Mouse (Mus musculus) layer of hippocampus, postnatal 14 days (tissue): ENCODE results near the gene Uqcrq. TPM values are rescaled to one million over a fixed set of nuclear protein-coding genes. Genes with fewer than 3 reads are reported as not detected.
"Not testable (repeated sequence)": the region's sequence is repeated elsewhere in the genome, so short reads cannot be mapped to it uniquely, and the experiment has no call there.

Experiments used
- DNase-seq, 2 experiments: peaks; one replicate each; pipeline ENCODE4 v3.0.0; 2021 to 2022; ENCODE audit warnings: low spot score in 2 of 2, mixed read lengths in 1 of 2
- total RNA-seq, 2 experiments: library from RNA; stranded (reverse); gene quantifications; 2 replicates each; pipeline ENCODE4 v1.2.3; 2021

Gene Uqcrq
- total RNA-seq, 2 experiments from 2014 or later = 539 to 559 TPM

DNA sequence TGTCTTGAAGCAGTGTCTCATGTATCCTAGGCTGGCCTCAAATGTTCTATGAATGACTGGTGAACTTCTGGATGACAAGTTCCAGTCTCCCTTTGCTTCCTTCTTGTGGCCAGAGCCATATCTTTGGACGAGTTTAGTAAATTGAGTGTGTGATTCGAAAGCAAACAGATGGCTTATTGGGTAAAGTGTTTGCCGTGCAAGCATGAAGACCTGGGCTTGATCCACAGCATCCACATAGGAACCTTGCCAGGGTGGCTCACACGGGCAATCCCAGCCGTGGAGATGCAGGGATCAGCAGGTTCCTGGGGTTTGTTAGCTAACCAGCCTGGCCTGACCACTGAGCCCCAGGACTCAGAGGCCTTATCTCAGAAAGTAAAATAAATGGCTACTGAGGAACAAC lies 22.4 kb upstream of the Uqcrq start:
- no peak for DNase-seq

DNA sequence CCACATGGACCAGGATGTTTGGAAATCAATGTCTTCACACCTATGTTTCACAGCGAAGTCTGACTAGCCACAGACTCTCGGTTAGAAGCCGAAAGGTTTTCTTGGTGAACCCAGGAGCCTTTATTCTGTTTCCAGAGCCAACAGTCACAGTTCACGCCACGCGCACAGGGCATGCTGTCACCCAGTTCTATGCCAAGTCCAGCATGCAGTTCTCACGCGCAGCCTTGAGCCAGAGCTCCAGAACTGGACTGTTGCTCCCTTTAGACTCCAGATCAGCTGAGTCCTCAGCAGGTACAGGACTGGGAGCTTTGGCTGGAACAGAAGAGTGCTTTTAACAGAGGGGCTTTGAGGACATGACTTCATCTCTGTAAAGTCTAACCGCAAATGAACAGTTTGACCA lies 21.8 kb upstream of the Uqcrq start:
- no peak for DNase-seq

DNA sequence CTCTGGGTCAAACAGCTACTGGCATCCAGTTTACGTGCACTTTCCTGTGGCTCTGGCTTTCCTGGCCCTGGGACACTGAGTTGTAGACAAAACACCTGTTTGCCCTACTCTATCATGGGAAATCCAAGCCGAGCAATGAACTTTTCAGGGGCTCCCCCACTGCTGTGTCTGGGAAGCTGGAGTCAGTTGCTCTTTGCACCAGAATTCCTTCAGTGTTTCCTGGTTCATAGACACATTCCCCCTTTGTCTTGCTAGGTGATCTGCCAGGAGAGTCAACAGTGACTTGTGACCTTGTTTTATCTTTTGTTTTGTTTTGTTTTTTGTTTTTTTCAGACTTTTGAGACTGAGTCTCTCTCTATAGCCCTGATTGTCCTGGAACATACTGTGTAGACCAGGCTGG lies 20.7 kb upstream of the Uqcrq start:
- no peak for DNase-seq

DNA sequence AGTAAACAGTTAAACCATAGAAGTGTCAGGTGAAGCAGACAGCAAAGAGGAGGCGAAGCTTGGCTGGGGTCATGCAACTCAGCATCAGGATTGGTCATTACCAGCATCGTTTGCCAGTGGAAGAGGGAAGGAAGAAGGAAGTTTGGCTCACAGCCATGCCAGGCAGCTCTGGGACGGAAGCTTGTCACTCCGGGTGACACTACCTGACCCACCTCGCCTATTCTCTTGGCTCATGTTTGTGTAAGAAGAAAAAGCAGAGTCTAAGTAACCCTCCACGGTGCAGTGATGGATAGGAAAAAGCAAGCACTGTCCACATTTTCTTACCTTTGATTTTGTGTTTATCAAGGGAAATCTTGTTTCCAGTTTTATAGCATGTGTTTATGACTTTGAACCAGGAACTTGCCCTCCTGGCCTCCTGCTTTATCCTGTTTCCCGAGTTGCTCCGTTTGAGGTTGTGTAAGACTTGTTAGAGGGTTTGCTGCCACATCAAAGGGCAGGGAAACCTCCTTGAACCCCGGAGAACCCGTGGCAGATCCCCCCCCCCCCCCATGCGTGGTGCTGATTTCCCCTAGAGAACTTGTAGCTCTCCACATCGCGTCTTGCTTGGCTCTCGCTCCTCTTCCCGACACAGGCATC lies 19.6 kb upstream of the Uqcrq start:
- DNase-seq = no peak

DNA sequence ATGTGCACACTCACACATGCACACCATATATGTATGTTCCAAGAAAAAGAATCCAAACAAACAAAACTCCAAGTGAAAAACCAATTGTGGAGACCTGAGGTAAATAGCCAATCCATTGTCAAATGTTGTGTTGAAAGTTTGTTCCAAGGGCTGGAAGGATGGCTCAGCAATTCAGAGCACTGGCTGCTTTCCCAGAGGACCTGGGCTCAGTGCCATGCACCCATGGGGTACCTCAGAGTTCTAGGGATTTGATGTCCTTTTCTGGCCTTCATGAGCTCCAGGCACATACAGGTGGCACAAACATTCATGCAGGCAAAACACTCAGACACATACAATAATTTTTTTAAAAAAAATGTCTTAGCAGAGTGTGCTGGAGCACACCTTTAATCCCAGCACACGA lies 17.9 kb upstream of the Uqcrq start:
- DNase-seq = no peak

DNA sequence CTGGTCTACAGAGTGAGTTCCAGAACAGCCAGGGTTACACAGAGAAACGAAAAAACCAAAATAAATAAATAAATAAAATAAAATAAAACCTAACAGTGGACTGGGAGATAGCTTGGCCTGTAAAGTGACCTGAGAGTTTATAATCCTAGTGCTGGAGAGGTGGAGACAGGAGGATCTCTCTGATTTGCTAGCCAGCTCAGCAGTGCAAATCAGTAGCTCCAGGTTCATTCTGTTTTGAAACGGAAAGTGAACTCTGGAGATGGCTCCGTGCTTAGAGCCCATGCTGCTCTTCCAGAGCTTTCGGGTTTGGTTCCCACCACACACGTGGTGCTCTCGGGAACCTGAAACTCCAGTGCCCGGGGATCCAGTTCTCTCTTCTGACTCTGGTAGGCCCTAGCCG lies 17.4 kb upstream of the Uqcrq start:
- DNase-seq = no peak

DNA sequence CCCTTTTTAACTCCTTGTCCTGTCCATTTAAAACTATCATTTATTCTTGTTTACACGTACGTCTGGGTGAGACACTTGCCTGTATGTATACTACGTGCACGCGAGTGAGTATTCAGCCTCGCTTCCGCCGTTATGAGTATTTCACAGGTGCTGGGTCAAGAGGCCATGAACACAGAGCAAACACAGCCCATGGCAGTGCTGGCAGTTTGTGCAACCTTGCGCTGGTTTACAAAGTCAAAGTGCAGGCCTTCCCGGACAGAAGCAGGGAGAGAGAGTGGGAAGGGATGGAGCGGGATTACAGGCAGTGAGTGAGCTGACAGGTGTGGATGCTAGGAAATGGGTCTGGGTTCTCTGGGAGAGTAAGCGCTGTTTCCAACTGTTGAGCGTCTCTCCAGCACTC lies 15.6 kb upstream of the Uqcrq start:
- no peak for DNase-seq

DNA sequence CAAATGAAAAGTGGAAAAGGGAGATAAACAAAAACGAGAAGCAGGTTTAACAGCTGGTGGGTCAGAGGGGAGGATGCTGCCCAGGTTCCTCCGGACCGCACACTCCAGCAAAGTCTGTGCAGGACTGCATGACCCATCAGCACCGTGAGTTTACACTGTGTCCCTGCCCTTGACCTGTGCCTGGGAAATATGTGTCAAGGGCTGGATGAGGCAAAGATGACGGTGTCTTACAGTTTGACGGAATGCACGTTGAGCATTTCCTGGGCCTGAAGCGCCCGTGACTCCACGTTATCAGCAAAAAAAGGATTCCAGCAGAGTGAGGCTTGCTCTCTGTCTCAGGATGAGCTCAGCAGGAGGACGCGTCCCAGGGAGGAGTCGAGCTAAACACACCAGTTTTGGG lies 14.9 kb upstream of the Uqcrq start:
- no peak for DNase-seq

DNA sequence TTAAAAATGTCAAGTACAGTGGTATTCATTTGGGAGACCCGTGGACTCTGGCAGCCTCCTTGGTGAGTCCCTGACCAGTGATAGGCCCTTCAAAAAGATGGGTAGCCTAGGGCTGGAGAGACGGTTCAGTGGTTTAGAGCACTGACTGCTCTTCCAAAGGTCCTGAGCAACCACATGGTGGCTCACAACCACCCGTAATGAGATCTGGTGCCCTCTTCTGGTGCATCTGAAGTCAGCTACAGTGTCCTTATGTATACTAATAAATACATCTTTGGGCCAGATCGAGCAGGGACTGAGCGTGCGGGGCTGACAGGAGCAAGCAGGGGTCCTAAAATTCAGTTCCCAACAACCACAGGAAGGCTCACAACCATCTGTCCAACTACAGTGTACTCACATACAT lies 13.2 kb upstream of the Uqcrq start:
- no peak for DNase-seq

DNA sequence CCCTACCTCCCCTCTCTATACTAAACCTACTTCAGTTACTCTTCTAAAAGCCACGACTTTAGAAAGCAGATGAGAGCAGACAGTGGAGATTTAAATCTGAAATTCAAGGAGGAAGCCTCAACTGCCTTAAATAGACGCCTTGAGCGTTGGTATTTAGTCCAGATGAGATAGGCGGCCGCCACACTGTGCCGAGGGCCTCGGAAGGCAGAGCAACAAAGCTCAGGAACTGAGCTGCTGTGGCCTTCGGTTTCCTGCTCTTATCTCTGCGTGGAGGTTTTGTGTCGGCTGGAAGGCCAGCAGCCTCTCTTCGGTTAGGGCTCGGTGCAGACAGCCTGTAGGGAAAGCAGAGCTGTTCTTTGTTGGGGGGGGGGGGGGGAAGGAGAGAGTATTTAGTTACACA lies 11.3 kb upstream of the Uqcrq start:
- no peak for DNase-seq

DNA sequence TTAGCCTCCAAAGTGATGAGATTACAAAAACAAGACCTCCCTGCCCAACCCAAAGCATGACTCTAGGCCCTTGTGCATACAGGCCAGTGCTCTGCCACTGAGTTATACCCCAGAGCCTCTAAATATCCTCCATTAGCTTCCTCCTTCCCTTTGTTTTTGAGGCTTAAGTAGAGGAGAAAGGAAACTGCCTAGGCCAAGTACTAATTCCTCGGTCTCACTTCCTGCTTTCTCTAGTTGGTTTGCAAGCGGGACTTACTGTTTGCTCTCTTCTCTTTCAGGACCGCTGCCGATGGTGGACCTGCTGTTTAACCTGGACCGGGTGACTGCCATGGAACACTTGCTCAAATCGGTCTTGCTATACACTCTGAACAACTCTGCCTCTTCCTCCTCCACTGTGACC lies 5.7 kb upstream of the Uqcrq start:
- DNase-seq = no peak

DNA sequence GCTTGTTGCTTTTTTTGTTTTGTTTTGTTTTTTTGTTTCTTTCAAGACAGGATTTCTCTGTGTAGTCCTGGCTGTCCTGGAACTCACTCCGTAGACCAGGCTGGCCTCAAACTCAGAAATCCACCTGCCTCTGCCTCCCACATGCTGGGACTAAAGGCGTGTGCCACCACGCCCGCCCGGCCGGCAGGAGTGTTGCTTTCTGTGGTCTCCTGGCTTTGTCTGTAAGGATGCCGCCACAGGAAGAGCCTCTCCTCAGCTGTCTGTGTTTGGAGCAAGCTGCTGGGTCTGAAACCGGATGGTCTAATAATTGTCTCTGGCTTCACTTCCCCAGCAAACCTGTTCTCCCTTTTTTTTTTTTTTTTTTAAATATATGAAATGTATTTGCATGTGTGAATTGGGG lies 4.9 kb upstream of the Uqcrq start:
- DNase-seq = no peak

DNA sequence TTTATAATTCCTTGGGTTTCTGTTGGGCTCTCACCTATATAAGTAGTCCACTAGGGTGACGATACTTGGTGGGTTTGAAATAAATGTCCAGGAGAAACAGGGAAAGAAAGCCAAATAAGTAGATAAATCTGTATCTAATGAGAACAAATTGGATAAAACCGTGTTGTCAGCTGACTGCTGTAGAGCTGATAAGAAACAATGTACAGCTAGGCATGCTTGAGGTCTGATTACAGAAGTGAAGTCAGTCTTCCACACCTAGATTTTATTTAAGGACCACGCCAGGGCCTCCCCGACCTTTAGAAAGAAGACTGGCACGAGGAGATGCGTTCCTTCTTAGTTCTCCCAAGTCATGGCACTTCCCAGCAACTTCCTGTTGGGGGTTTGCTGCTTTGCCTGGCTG lies 2.4 kb upstream of the Uqcrq start:
- no peak for DNase-seq

DNA sequence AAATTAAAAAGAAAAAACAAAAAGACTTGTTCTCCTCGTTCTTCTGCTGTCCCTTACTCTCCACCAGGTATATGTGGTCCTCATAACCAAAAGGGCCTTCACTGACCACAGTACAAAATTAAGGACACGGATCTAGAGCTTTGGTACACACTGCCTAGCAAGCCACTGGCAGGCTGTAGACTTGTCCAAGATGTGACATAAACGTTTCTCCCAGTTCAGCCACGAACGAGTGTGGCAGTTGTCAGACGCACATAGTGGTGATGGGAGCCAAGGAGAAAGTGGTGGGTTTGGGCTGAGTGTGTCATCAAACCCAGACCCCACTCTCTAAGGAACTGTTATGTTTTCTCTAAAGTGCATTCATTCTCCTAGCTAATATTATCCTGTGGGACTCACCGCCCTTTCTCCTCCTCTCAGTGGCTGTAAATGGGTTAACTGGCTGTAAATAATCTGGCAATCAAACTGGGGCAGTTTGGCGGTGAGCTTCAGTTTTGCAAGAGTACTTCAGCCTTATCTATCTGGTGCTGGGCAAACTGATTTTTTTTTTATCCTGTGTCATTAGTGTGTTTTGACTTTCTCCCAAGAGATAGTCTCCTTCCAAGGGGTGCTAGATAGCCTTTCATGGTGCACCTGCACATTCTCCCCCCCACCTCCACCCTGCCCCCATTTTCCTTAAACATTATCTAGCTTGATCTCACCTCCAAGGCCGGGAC lies 871 bp upstream of the Uqcrq start:
- DNase-seq = no peak

DNA sequence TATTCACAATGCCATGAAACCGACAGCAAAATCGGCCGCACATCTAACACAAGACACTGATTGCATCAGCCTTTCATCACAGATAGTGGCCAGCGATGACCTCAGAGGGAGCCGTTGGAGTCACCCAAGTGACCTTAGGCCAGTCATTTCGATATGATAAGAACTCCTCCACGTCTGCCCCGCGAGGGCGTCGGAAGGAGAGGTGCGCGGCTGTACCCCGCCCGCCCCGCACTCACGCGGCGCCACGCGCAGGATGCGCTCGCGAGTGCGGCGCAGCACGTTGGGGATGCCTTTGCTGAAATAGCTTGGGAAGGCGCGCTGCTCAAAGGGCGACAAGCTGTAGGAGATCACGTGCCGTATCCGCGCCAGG lies 346 bp downstream of the Uqcrq start:
- no peak for DNase-seq

DNA sequence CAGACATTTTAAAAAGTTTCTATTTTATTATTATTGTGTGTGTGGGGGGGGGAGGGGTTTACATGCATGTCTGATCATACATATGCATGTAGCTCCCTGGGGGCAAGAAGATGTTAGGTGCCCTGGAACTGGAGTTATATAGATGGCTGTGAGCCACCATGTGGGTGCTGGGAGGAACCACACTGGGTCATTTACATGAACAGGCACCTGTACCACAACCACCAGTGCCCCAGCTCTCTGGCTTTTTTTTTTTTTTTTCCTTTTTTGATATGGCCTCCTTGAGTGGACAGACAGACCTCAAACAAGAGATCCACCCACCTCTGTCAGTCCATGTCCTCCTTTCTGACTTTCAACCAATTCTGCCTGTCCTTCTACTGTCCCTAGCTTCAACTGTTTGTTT lies 1.4 kb downstream of the Uqcrq start:
- no peak for DNase-seq

DNA sequence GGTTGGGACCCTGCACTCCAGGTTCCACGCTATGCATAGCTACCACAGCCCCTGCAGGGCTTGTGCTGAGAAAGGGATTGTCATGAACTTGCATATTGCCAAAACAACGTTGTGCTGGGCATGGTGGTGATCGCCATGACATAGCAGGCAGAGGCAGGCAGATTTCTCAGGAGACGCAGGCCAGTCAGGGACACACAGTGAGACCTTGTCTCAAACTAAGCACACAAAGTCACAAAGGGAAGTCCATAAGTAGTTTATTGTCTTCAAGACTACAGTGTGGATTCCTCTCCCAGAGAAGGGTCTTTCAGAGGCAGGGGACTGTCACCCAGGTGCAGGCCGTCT lies 1.9 kb downstream of the Uqcrq start:
- DNase-seq = no peak

DNA sequence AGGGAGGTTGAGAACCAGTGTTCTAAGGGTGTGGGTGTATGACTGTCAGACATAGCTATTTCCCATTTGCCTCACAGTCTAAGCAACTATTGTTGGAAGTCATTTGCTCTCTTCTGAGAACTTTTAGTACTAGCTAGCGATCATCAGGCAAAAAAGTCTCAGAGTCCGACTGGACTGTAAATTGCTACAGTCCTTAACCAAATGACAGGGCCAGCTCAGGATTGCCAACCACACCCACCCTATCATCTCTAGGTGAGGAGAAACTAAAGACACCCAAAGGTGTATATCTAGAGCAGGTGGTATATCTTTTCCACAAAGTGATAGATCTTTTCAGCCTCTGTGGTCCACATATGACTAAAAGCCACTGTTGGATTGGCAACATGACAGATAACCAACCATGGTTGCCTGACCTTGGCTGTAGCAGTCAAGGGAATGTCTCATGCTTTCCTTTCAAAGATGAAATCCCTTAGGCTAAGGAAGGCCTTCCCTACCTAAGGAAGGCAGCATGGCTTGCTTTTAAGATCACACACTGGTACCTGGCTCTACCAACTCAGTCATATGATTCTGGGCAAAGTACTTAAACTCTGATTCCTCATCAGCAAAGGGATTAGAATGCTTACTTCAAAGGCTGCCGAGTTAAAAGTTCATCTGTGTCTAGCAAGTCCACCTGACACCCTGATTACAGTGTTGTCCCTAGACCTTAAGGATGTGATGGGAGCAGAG lies 2.5 kb downstream of the Uqcrq start:
- no peak for DNase-seq

DNA sequence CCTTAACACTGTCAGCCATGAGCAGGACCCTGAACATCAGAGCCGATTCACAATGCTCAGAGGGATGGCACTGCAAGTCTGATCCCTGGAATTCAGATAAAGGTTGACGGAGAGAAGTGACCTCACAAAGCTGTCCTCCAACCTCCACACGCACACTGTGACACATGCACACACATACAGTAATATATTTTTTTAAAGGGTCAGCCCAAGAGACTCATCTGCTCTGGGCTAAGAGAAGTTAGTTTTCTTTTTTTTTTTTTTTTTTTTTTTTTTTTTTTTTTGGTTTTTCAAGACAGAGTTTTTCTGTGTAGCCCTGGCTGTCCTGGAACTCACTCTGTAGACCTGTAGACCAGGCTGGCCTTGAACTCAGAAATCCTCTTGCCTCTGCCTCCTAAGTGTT lies 3.7 kb downstream of the Uqcrq start:
- DNase-seq = not testable (repeated sequence)

DNA sequence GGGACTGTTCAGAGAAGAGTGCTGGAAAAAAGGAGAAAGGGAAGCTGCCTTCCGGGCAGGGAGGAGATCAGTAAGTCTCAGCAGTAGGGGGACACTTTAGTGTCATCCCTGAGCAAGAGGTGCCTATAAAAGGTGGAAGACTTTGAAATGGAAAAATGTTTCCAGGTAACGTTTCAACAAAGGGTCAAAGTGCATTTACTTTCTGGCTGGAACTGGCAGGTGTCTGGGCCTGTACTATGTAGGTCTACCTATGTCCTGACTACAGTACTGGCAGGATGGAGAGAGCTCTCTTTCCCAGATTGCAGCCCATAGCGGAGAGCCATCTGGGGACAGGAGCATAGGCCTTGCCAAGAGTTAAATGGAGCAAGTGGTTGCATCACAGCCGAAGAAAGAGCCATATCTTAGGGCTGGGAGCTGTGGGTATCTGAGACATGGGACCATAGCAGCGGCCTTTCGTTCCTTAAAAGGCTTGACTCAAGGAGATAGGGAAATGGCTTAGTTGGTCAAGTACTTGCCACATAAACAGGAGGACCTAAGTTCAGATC lies 4.8 kb downstream of the Uqcrq start:
- no peak for DNase-seq

DNA sequence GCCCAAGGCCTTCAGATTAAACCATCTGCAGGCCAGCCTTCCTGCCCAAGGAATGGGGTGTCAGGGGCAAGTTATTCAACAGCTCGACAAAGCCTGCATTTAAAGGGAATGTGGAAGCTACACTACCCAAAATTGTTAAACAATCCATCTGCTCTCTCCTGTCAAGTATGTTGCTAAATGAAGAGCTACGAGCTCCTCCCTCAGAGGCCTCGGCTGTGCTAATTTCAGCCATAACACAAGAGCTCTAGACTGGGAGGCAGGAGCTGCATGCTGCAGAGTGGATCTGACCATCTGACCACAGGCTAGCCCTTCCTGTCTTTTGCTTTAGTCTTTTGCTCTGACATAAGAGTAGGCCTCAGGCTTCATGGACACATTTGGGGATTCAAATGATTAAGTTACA lies 5.4 kb downstream of the Uqcrq start:
- no peak for DNase-seq

DNA sequence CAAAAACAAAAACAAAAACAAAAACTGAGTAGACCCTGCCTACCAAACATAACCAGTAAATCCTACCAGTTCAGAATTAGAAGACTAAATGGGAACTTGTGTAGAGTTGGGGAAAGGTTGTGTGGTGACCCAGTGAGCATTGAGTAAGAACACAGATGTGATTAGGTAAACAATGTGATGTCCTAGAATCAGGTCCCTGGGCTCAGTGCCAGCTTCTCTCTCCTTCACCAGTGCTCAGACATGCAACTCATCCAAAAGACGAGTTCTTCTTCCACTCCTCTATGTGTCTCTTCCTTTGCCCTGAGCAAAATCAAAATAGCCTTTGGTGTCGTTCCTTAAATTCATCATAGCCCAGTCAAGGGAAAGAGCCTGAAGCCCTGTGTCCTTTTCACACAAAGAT lies 5.8 kb downstream of the Uqcrq start:
- DNase-seq = no peak

DNA sequence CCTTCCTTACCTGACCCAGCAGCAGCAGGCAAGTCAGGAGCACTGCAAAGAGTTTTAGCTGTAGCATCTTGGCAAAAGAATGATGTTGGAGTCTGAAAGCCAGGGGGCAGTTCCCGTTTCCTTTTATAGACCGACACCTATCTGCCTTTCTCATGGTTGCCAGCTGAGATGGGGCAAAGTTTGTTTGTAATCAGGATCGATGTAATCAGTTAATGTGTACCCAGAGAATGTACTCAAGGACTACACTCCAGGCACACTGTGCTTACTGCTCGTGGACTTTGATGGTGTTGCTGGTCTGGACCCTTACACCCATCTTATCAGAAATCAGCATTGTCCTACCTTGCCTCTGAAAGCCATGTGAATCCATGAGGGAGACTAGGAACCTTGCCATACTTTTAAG lies 7.6 kb downstream of the Uqcrq start, which contains the start of gene Leap2:
Leap2 (minus strand) TSS at position 135 of the 400 bp plus-strand sequence.
- no peak for DNase-seq
